Mouse (Mus musculus) forebrain, embryonic 16.5 days (tissue): ENCODE results near the gene Klrb1b. TPM values are rescaled to one million over a fixed set of nuclear protein-coding genes. Genes with fewer than 3 reads are reported as not detected.
"Not testable (repeated sequence)": the region's sequence is repeated elsewhere in the genome, so short reads cannot be mapped to it uniquely, and the experiment has no call there.

Experiments used
- ATAC-seq: fragments of 200-750 bp; cut with Nextera tagmentation; 2 replicates; pipeline ENCODE4 v1.8.0; 2017; ENCODE audit warnings: mild to moderate bottlenecking, moderate library complexity
- H3K27ac ChIP-seq: fragments of 300-500 bp; sonication (generic); 2 replicates; pipeline ENCODE4 v1.5.1; 2014; ENCODE audit warnings: low read length, control low read depth
- H3K27me3 ChIP-seq: fragments of 300-500 bp; sonication (generic); replicated peaks from 2 replicates; pipeline ENCODE4 v1.6.1; 2014; ENCODE audit warnings: low read length; ENCODE audit not compliant: control insufficient read depth, insufficient read depth
- H3K36me3 ChIP-seq: fragments of 300-500 bp; sonication (generic); 2 replicates; pipeline ENCODE4 v1.6.1; 2014; ENCODE audit not compliant: control insufficient read depth, insufficient read depth
- H3K4me1 ChIP-seq: fragments of 300-500 bp; sonication (generic); replicated peaks from 2 replicates; pipeline ENCODE4 v1.6.1; 2014; ENCODE audit warnings: low read length; ENCODE audit not compliant: control insufficient read depth, insufficient read depth
- H3K4me2 ChIP-seq: fragments of 300-500 bp; sonication (generic); 2 replicates; pipeline ENCODE4 v1.6.1; 2014; ENCODE audit warnings: mild to moderate bottlenecking, low read length, control low read depth
- H3K4me3 ChIP-seq: fragments of 300-500 bp; sonication (generic); replicated peaks from 2 replicates; pipeline ENCODE4 v1.5.1; 2014; ENCODE audit warnings: mild to moderate bottlenecking, low read length, control low read depth
- H3K9ac ChIP-seq: fragments of 300-500 bp; sonication (generic); replicated peaks from 2 replicates; pipeline ENCODE4 v1.6.1; 2014; ENCODE audit warnings: low read depth, low read length, control low read depth
- H3K9me3 ChIP-seq: fragments of 300-500 bp; sonication (generic); 2 replicates; pipeline ENCODE4 v1.6.1; 2016; ENCODE audit warnings: low read length; ENCODE audit not compliant: control insufficient read depth
- WGBS: fragments of 180-500 bp; shearing (Covaris S2); extraction: QIAGEN DNeasy Blood & Tissue Kit; methylation state at CpG from one replicate; pipeline ENCODE4 v1.1.7; 2014; 5-methylcytosine and 5-hydroxymethylcytosine counted together
- polyA plus RNA-seq: library from polyadenylated mRNA; unstranded; fragments of >200 nt; fragmentation: Nextera tagmentation; extraction: Ambion mirVana; gene quantifications from 2 replicates; pipeline ENCODE4 v1.2.1, GENCODE M21; 2015

The Klrb1b gene
- polyA plus RNA-seq, 1 experiment from 2014 or later = not detected

GRCm38 (mm10) chr6:128804823-128805640 lies 21.1 kb downstream of the Klrb1b start:
- not testable (repeated sequence) for H3K4me3 ChIP-seq, H3K4me2 ChIP-seq, H3K36me3 ChIP-seq, H3K9ac ChIP-seq, H3K4me1 ChIP-seq, H3K27me3 ChIP-seq, ATAC-seq, H3K27ac ChIP-seq, H3K9me3 ChIP-seq
- WGBS = 57% methylated on average over 7 of the region's 7 CpGs

GRCm38 (mm10) chr6:128802999-128803857 lies 22.9 kb downstream of the Klrb1b start:
- peaks cover 7% of the 10 kb centered on the region for H3K4me1 ChIP-seq
- no peaks in the 10 kb centered on the region for H3K9me3 ChIP-seq
- peak overlapping the region; percentile 85 for H3K27ac ChIP-seq
- no peaks in the 10 kb centered on the region for H3K27me3 ChIP-seq
- H3K4me2 ChIP-seq = peak overlapping the region; percentile 60
- WGBS = 4% methylated on average over 26 of the region's 26 CpGs
- peak overlapping the region; percentile 55 for H3K4me3 ChIP-seq
- ATAC-seq = peak; percentile 92
- H3K9ac ChIP-seq = peak overlapping the region; percentile 59
- no peaks in the 10 kb centered on the region for H3K36me3 ChIP-seq

- peaks cover 13% of the 10 kb centered on the region for H3K4me1 ChIP-seq
- H3K9me3 ChIP-seq = no peaks in the 10 kb centered on the region
- no peaks in the 10 kb centered on the region for H3K36me3 ChIP-seq
- peak overlapping the region; percentile 60 for H3K4me2 ChIP-seq
- no peaks in the 10 kb centered on the region for H3K27me3 ChIP-seq
- H3K9ac ChIP-seq = peak overlapping the region; percentile 59
- peak; percentile 40 for ATAC-seq
- peak overlapping the region; percentile 85 for H3K27ac ChIP-seq
- peak overlapping the region; percentile 55 for H3K4me3 ChIP-seq
- WGBS = 9% methylated on average over 10 of the region's 10 CpGs
Observed at GRCm38 (mm10) chr6:128802557-128802956, 23.6 kb downstream of the Klrb1b start.

GRCm38 (mm10) chr6:128800696-128801095 lies 25.4 kb downstream of the Klrb1b start:
- WGBS = 79% methylated on average over 5 of the region's 5 CpGs
- not testable (repeated sequence) for ATAC-seq, H3K9me3 ChIP-seq, H3K4me2 ChIP-seq, H3K4me3 ChIP-seq, H3K27me3 ChIP-seq, H3K36me3 ChIP-seq, H3K27ac ChIP-seq, H3K9ac ChIP-seq
- H3K4me1 ChIP-seq = peaks cover 13% of the 10 kb centered on the region

DNA sequence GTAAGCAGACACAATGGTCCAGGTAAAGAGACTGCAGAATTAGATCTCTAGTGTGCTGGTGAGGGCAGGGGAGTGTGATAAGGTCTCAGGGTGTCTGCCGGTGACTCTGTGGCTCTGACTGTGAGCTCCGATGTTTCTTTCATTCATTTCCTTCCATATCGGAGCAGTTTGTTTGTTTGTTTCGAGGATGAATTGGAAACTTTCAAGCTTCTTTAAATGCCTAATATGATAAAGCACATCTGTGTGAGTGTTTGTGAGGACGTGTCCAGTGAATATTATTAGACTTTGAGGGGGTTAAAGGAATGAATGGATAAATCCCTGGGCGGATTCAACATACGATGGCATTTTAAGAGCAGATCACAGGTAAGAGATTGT lies 26.2 kb downstream of the Klrb1b start:
- Histone ChIP-seq H3K4me3 (peak overlapping the region; percentile 65), H3K9ac (peak overlapping the region; percentile 58), H3K9me3 (no peaks in the 10 kb centered on the region), H3K4me2 (peak overlapping the region; percentile 54), H3K27me3 (no peaks in the 10 kb centered on the region), H3K36me3 (no peaks in the 10 kb centered on the region), H3K4me1 (peaks cover 13% of the 10 kb centered on the region), H3K27ac (peak overlapping the region; percentile 86)
- 15% methylated on average over 7 of the region's 7 CpGs for WGBS
- ATAC-seq = no peak

DNA sequence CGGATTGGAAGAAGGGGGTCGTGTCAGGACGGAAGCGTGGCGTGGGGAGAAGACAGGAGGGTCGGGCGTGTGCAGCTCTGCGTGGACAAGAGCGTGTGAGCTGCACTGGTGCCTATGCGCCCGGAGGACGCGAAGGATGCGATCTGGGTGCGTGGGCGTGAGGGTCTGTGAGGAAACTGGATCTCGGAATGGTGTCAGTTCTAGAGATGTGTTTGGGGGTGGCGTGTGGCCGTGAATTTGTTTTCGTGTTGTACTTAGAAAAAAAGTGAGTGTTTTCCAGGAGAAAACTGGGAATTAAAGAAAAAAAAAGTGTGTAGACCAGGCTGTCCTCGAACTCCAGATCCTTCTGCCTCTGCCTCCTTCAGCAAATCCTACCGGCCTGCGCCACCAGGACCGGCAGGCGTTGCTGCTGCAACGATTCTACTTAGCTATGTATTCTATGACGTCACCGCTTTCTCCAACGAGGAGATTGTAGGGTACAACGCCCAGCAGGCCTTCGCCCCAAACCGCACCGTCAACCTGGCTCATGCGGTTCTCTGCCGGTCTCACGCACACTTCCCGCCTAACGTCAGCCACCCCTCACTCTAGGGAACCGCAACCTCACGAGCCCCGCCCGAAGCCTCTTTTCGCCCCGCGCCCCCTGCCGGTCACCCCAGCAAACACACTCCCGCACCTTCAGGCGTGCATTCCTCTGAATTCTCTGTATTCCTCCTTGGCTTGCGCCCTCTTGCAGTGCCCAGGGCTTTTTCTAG lies 26.8 kb downstream of the Klrb1b start:
- H3K27me3 ChIP-seq, H3K36me3 ChIP-seq, H3K9me3 ChIP-seq: not testable (repeated sequence)
- Histone ChIP-seq H3K4me3 (peak overlapping the region; percentile 65), H3K9ac (peak overlapping the region; percentile 61), H3K4me2 (peak overlapping the region; percentile 74), H3K4me1 (peaks cover 13% of the 10 kb centered on the region), H3K27ac (peak overlapping the region; percentile 86)
- peak; percentile 69 for ATAC-seq
- under 1% methylated on average over 49 of the region's 49 CpGs for WGBS

- Histone ChIP-seq H3K4me3 (peak overlapping the region; percentile 65), H3K4me2 (peak overlapping the region; percentile 74), H3K9ac (peak overlapping the region; percentile 61), H3K27ac (peak overlapping the region; percentile 86), H3K4me1 (peaks cover 13% of the 10 kb centered on the region)
- H3K27me3 ChIP-seq, H3K36me3 ChIP-seq, H3K9me3 ChIP-seq: not testable (repeated sequence)
- 0% methylated on average over 20 of the region's 20 CpGs for WGBS
- ATAC-seq = peak; percentile 51
Observed at GRCm38 (mm10) chr6:128798772-128799143, 27.4 kb downstream of the Klrb1b start.

DNA sequence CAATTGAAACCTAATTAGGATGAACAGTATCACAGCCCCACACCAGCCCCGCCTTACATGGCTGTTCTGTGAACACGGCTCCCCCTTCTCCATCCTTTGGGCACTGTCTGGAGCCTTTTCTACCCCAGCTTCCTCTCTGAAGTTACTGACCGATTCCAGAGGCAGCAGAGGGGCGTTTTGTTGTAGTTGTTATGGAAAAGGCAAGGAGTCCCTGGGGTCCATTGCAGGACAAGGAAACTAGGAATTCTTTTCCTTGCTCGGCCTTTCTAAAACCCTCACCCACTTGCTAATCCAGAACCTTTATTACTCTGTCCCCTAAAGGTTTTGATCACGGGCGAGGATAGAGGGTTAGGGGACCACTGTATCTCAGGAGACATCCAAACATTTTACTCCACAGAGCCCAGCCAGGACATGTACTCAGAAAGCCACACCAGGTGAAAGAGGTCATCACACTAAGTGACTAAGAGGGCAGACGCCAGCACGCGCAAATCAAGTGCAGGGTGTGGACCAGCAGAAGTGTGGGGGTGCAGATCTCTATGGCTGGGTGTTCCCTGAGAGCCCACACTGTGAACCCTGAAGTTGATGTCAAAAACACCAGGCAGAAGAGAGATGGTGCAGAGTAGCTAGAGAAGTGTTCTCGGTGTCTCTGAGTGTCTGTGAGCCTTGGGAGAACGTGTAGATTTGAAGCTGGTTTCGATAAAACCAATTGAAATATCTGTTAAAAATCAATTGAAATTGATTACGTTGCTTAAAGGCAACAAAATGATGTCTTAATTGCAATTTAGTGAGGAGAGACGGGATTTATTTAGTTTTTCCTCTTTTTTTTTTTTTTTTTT lies 28.0 kb downstream of the Klrb1b start:
- ATAC-seq = no peak
- Histone ChIP-seq H3K4me2 (peak overlapping the region; percentile 74), H3K9ac (peak overlapping the region; percentile 50), H3K27me3 (no peaks in the 10 kb centered on the region), H3K27ac (peak overlapping the region; percentile 32; the same call in 1 of the 2 replicates), H3K4me3 (peak overlapping the region; percentile 65), H3K36me3 (no peaks in the 10 kb centered on the region), H3K9me3 (no peaks in the 10 kb centered on the region), H3K4me1 (peaks cover 13% of the 10 kb centered on the region)
- 10% methylated on average over 15 of the region's 15 CpGs for WGBS
